Mouse (Mus musculus) midbrain, embryonic 14.5 days (tissue): ENCODE data around the gene Fam196b. TPM values are rescaled to one million over a fixed set of nuclear protein-coding genes. Genes with fewer than 3 reads are reported as not detected.

Experiments used
- ATAC-seq: fragments of 200-750 bp; cut with Nextera tagmentation; 2 replicates; pipeline ENCODE4 v1.8.0; 2017; ENCODE audit warnings: moderate number of reproducible peaks, moderate library complexity; ENCODE audit not compliant: low FRiP score, low TSS enrichment
- DNase-seq: peaks from one replicate; pipeline ENCODE4 v3.0.0-alpha.2; 2015
- H3K27ac ChIP-seq: fragments of 300-500 bp; sonication (generic); replicated peaks from 2 replicates; pipeline ENCODE4 v1.5.1; 2014; ENCODE audit warnings: mild to moderate bottlenecking, low read depth, low read length, moderate library complexity
- H3K27me3 ChIP-seq: fragments of 300-500 bp; sonication (generic); 2 replicates; pipeline ENCODE4 v1.6.1; 2014; ENCODE audit warnings: low read length, control low read depth, mixed read lengths; ENCODE audit not compliant: control insufficient read depth, insufficient read depth
- H3K36me3 ChIP-seq: fragments of 300-500 bp; sonication (generic); 2 replicates; pipeline ENCODE4 v1.6.1; 2014; ENCODE audit warnings: low read length, control low read depth; ENCODE audit not compliant: control insufficient read depth, insufficient read depth
- H3K4me1 ChIP-seq: fragments of 300-500 bp; sonication (generic); 2 replicates; pipeline ENCODE4 v1.6.1; 2014; ENCODE audit warnings: mild to moderate bottlenecking, antibody characterized with exemption, low read length, control low read depth; ENCODE audit not compliant: control insufficient read depth, insufficient read depth
- H3K4me2 ChIP-seq: fragments of 300-500 bp; sonication (generic); 2 replicates; pipeline ENCODE4 v1.6.1; 2014; ENCODE audit warnings: mild to moderate bottlenecking, low read length, moderate library complexity
- H3K4me3 ChIP-seq: fragments of 300-500 bp; sonication (generic); replicated peaks from 2 replicates; pipeline ENCODE4 v1.5.1; 2014; ENCODE audit warnings: low read depth, low read length
- H3K9ac ChIP-seq: fragments of 300-500 bp; sonication (generic); replicated peaks from 2 replicates; pipeline ENCODE4 v1.6.1; 2014; ENCODE audit warnings: mild to moderate bottlenecking, low read length, moderate library complexity
- H3K9me3 ChIP-seq: fragments of 300-500 bp; sonication (generic); 2 replicates; pipeline ENCODE4 v1.6.1; 2016; ENCODE audit warnings: low read length, control low read depth, mixed read lengths; ENCODE audit not compliant: control insufficient read depth
- WGBS: fragments of 180-500 bp; shearing (Covaris S2); extraction: QIAGEN DNeasy Blood & Tissue Kit; methylation state at CpG from one replicate; pipeline ENCODE4 v1.1.7; 2014; 5-methylcytosine and 5-hydroxymethylcytosine counted together
- polyA plus RNA-seq: library from polyadenylated mRNA; unstranded; fragments of >200 nt; fragmentation: Nextera tagmentation; extraction: Ambion mirVana; gene quantifications from 2 replicates; pipeline ENCODE4 v1.2.1, GENCODE M21; 2014

Fam196b gene
- polyA plus RNA-seq, 1 experiment from 2014 or later = 3.7 TPM

DNA sequence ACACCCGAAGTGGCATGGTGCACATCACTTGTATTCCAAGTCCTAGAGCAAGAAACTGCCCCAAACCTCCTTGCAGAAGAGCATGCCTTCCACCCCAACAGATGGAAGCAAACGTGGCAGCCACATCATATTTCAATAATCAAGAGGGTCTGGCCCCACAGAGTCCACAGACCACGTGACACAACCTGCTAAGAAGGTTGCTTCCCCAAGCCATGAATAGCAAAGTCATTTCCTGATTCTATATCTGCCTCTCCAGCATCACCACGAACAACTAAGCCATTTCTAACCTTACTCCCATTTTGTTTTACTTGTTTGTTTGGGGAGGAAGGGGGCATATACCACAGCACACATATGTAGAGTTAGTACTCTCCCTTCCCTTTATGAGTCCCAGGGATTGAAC lies 69.6 kb downstream of the Fam196b start:
- H3K9me3 ChIP-seq = no peaks in the 10 kb centered on the region
- WGBS = 70% methylated on average over 4 of the region's 4 CpGs
- no peak overlapping the region for H3K4me3 ChIP-seq
- no peak overlapping the region for H3K27ac ChIP-seq
- H3K27me3 ChIP-seq = no peaks in the 10 kb centered on the region; the same call in 1 of the 2 replicates
- H3K36me3 ChIP-seq = no peaks in the 10 kb centered on the region
- no peak overlapping the region for H3K9ac ChIP-seq
- no peak for DNase-seq
- ATAC-seq = no peak
- H3K4me2 ChIP-seq = no peak overlapping the region
- H3K4me1 ChIP-seq = peaks cover 9% of the 10 kb centered on the region; the same call in 1 of the 2 replicates

DNA sequence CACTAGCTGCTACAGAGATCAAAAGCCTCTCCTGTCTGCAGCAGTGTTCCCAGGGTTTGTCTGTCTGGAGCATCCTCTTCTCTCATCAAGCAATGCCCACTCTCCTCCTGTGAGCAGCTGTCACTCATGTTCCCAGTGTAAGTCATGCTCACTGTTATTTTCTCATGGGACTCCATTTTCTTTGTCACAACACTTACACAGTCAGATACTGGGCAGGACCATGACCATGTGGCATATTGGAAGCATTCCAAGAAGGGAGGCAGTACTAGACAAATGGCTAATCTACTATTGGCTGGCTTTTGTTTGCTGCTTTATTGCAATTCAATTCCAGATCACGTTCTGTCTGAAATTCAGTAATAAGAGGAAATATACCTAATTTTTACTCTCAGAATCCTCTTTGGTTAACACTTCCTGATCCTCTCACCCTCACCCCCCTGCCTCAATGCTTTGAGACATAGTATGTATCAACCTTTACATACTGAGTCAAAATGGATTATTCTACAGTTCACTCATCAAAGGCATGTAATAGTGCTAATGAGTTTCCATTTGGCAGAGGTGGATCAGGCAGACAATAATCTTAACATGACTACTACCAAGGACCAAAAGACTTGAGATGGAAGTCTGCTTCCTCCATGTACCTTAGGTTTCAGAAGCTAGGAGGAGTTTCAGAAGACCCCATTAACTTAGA lies 70.5 kb downstream of the Fam196b start:
- no peak overlapping the region for H3K4me2 ChIP-seq
- no peaks in the 10 kb centered on the region for H3K9me3 ChIP-seq
- H3K4me3 ChIP-seq = no peak overlapping the region
- peaks cover 9% of the 10 kb centered on the region; the same call in 1 of the 2 replicates for H3K4me1 ChIP-seq
- H3K27ac ChIP-seq = no peak overlapping the region
- WGBS = 49% methylated on average over 1 of the region's 1 CpGs
- DNase-seq (peak; percentile 74), ATAC-seq (peak; percentile 67; the same call in 1 of the 2 replicates)
- no peaks in the 10 kb centered on the region; the same call in 1 of the 2 replicates for H3K27me3 ChIP-seq
- no peaks in the 10 kb centered on the region for H3K36me3 ChIP-seq
- no peak overlapping the region for H3K9ac ChIP-seq

DNA sequence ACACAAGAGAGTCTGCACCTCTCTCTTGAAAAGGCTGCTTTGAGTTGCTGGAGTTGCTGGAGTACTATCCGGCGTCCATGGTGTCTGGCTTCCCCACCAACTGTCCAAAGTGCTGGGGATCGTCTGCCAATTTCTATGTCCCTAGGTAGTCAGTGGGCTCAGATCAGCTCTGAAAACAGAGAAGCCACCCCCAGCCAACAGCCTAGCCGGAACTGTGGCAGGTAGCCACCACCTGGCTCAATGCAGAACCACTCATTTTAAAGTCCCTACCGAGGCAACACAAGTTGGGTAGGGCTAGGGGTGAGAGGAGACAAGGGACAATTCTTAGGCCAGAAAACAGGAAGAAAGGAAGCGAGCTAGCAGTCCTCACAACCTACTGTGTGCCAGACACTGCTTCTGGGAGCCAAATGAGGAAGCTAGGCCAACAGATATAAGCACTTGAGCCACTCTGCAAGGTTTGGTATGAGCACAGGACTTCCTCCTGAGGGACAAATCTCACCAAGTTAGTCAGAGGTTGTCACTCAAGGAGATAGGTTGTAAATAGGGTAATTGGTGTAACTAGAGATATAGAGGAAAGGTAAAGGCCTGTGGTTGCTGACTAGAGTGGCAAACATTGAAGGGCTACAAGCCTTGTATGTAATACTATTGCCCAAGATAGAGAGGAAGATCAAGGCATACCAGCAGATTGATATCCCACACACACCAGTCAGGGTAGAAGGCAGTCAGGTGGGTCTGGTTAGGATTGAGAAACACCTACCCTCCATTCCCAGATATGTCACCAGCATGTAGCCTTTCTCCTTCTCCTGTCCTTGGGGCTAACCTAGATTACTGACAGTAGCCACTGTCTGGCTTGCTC lies 74.9 kb downstream of the Fam196b start:
- H3K4me3 ChIP-seq = no peak overlapping the region
- H3K4me2 ChIP-seq = no peak overlapping the region
- DNase-seq (no peak), ATAC-seq (no peak)
- no peak overlapping the region for H3K27ac ChIP-seq
- no peaks in the 10 kb centered on the region for H3K36me3 ChIP-seq
- 90% methylated on average over 6 of the region's 6 CpGs for WGBS
- H3K27me3 ChIP-seq = no peaks in the 10 kb centered on the region; the same call in 1 of the 2 replicates
- no peak overlapping the region for H3K9ac ChIP-seq
- peaks cover 9% of the 10 kb centered on the region; the same call in 1 of the 2 replicates for H3K4me1 ChIP-seq
- no peaks in the 10 kb centered on the region for H3K9me3 ChIP-seq

DNA sequence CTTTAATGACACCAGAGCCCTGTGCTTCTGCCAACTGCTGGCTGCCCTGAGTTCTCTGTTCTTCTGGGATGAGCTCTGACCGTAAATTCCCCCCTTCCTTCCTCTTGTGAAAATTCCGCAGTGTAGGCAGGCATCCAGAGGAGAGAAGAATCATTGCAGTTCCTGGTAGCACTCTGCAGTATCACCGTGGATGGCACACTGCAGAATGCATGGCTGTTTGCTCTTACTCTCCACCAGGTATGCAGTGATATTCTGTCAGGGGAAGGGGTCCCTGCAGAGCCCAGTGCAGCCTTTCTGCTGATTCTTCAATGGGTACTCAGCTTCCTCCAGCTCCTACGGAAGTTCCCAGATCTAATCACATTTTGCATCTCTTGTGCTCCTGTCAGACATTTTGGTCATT lies 77.5 kb downstream of the Fam196b start:
- Histone ChIP-seq H3K4me3 (no peak overlapping the region), H3K4me2 (no peak overlapping the region), H3K9me3 (no peaks in the 10 kb centered on the region), H3K36me3 (no peaks in the 10 kb centered on the region), H3K27me3 (no peaks in the 10 kb centered on the region; the same call in 1 of the 2 replicates), H3K9ac (no peak overlapping the region; the same call in 1 of the 2 replicates), H3K4me1 (no peaks in the 10 kb centered on the region), H3K27ac (no peak overlapping the region)
- DNase-seq = no peak
- no peak for ATAC-seq
- 62% methylated on average over 4 of the region's 4 CpGs for WGBS

DNA sequence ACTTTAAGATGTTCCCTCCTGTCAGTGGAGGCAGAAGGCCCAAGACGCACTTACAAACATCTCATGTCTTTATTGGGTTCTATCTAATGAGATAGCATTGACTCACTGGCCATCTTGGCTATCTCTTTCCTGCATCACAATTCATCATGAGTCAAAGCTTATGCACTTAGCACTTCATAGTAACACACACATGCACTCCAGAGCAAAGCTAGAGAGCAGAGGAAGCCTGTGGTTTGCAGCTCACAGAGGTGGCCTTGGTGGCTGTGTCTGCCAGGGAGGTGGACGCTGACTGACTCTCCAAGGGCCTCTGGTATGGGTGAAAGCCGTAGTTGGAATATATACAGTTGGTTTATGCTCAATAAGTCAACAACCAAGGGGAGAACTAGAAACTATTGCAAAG lies 81.2 kb downstream of the Fam196b start:
- Histone ChIP-seq H3K4me3 (no peak overlapping the region), H3K9me3 (no peaks in the 10 kb centered on the region), H3K9ac (no peak overlapping the region), H3K27me3 (no peaks in the 10 kb centered on the region), H3K4me2 (no peak overlapping the region), H3K27ac (no peak overlapping the region), H3K36me3 (no peaks in the 10 kb centered on the region), H3K4me1 (no peaks in the 10 kb centered on the region)
- ATAC-seq (no peak), DNase-seq (no peak)
- WGBS = 83% methylated on average over 3 of the region's 3 CpGs

DNA sequence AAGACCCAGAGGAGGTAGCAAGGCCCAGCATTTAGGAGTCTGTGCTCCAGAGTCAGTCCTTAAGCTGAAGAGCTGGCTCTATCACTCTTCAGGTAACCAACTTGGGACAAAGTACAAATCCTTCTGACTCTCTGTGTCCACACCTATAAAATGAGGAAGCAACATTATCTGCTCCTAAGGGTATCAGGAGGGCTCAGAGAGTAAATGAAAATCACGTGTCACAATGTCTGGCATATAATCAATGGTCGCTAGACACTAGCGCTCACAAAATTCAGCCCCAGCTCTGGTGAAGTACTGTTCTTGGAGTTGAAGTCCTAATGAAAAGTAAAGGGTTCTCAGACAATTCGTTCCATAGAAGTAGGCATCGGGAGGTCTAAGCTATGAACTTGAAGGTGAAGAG lies 83.0 kb downstream of the Fam196b start:
- DNase-seq = no peak
- Histone ChIP-seq H3K4me2 (no peak overlapping the region), H3K27me3 (no peaks in the 10 kb centered on the region), H3K9ac (no peak overlapping the region), H3K36me3 (no peaks in the 10 kb centered on the region), H3K9me3 (no peaks in the 10 kb centered on the region), H3K27ac (no peak overlapping the region), H3K4me1 (no peaks in the 10 kb centered on the region), H3K4me3 (no peak overlapping the region)
- WGBS = 91% methylated on average over 5 of the region's 5 CpGs
- no peak for ATAC-seq

DNA sequence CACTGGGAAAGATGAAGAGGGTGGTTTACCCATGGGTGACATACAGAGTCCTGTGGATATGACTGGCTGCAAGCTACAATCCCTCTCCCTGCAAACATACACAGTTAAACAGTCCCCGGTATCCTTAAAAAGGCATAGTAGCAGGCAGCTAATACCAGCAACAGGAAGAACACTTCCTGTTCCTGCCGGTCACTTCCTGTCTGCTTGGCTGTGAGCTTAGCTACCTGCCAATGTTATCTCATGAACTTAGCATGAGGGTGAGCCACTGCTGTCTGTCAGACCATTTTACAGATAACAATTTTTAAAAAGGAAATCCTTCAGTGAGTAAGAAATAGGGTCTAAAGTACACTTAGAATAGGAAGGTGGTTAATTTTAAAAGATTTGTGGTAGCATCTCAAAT lies 83.9 kb downstream of the Fam196b start:
- DNase-seq (no peak), ATAC-seq (no peak)
- no peaks in the 10 kb centered on the region for H3K27me3 ChIP-seq
- 97% methylated on average over 2 of the region's 2 CpGs for WGBS
- H3K4me2 ChIP-seq = no peak overlapping the region
- no peak overlapping the region for H3K27ac ChIP-seq
- no peak overlapping the region for H3K4me3 ChIP-seq
- no peaks in the 10 kb centered on the region for H3K4me1 ChIP-seq
- H3K36me3 ChIP-seq = no peaks in the 10 kb centered on the region
- H3K9me3 ChIP-seq = no peaks in the 10 kb centered on the region
- no peak overlapping the region for H3K9ac ChIP-seq

DNA sequence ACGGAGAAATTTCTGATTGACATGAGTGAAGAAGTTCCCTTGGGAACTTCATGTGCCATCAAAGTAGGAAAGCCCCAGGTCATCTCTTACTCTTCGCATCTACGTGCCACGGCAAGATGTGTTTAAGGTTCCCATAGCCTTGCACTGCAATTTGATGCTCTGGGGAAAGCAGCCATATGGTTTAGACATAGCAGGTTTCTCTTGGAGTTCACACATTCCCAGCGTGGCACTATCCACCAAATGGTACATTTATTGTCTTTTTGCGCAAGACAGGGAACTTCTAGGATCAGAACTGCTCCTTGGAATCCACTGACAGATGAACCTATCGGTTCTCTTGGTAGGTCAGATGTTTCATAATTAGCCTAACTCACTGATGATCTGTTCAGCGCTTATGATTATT lies 86.7 kb downstream of the Fam196b start:
- no peaks in the 10 kb centered on the region for H3K36me3 ChIP-seq
- DNase-seq (no peak), ATAC-seq (no peak)
- no peak overlapping the region for H3K9ac ChIP-seq
- peaks cover 2% of the 10 kb centered on the region; the same call in 1 of the 2 replicates for H3K4me1 ChIP-seq
- H3K27me3 ChIP-seq = no peaks in the 10 kb centered on the region
- H3K9me3 ChIP-seq = no peaks in the 10 kb centered on the region
- no peak overlapping the region for H3K4me2 ChIP-seq
- 93% methylated on average over 8 of the region's 8 CpGs for WGBS
- H3K27ac ChIP-seq = no peak overlapping the region
- no peak overlapping the region for H3K4me3 ChIP-seq
